Mouse (Mus musculus) embryonic facial prominence, embryonic 14.5 days (tissue): ENCODE data around the gene Kmt2c. TPM values are rescaled to one million over a fixed set of nuclear protein-coding genes. Genes with fewer than 3 reads are reported as not detected.
"Not testable (repeated sequence)": the region's sequence is repeated elsewhere in the genome, so short reads cannot be mapped to it uniquely, and the experiment has no call there.

ENCODE experiments used
- ATAC-seq: fragments of 200-750 bp; cut with Nextera tagmentation; 2 replicates; pipeline ENCODE4 v1.8.0; 2017; ENCODE audit warnings: low read depth, moderate number of reproducible peaks, moderate TSS enrichment
- DNase-seq: peaks from one replicate; pipeline ENCODE4 v3.0.0-alpha.2; 2015; ENCODE audit warnings: low spot score
- H3K27ac ChIP-seq: fragments of 300-500 bp; sonication (generic); replicated peaks from 2 replicates; pipeline ENCODE4 v1.5.1; 2014; ENCODE audit warnings: low read depth, mild to moderate bottlenecking, low read length, moderate library complexity
- H3K27me3 ChIP-seq: fragments of 300-500 bp; sonication (generic); replicated peaks from 2 replicates; pipeline ENCODE4 v1.6.1; 2014; ENCODE audit warnings: low read length; ENCODE audit not compliant: control insufficient read depth, insufficient read depth
- H3K36me3 ChIP-seq: fragments of 300-500 bp; sonication (generic); 2 replicates; pipeline ENCODE4 v1.6.1; 2014; ENCODE audit warnings: low read length, mixed read lengths; ENCODE audit not compliant: control insufficient read depth, insufficient read depth
- H3K4me1 ChIP-seq: fragments of 300-500 bp; sonication (generic); 2 replicates; pipeline ENCODE4 v1.6.1; 2014; ENCODE audit warnings: antibody characterized with exemption, low read length; ENCODE audit not compliant: control insufficient read depth, insufficient read depth
- H3K4me2 ChIP-seq: fragments of 300-500 bp; sonication (generic); 2 replicates; pipeline ENCODE4 v1.6.1; 2014; ENCODE audit warnings: low read depth, mild to moderate bottlenecking, low read length, moderate library complexity, mixed read lengths
- H3K4me3 ChIP-seq: fragments of 300-500 bp; sonication (generic); 2 replicates; pipeline ENCODE4 v1.5.1; 2014; ENCODE audit warnings: low read depth, mild to moderate bottlenecking, low read length
- H3K9ac ChIP-seq: fragments of 300-500 bp; sonication (generic); 2 replicates; pipeline ENCODE4 v1.6.1; 2014; ENCODE audit warnings: low read depth, mild to moderate bottlenecking, low read length, moderate library complexity, mixed read lengths
- H3K9me3 ChIP-seq: fragments of 300-500 bp; sonication (generic); 2 replicates; pipeline ENCODE4 v1.6.1; 2016; ENCODE audit warnings: low read length; ENCODE audit not compliant: control insufficient read depth
- WGBS: fragments of 180-500 bp; shearing (Covaris S2); extraction: QIAGEN DNeasy Blood & Tissue Kit; methylation state at CpG from one replicate; pipeline ENCODE4 v1.1.7; 2014; 5-methylcytosine and 5-hydroxymethylcytosine counted together
- polyA plus RNA-seq: library from polyadenylated mRNA; unstranded; fragments of >200 nt; fragmentation: Nextera tagmentation; extraction: Ambion mirVana; gene quantifications from 2 replicates; pipeline ENCODE4 v1.2.1, GENCODE M21; 2014

Gene Kmt2c
- polyA plus RNA-seq, 1 experiment from 2014 or later: 19.9 TPM

DNA sequence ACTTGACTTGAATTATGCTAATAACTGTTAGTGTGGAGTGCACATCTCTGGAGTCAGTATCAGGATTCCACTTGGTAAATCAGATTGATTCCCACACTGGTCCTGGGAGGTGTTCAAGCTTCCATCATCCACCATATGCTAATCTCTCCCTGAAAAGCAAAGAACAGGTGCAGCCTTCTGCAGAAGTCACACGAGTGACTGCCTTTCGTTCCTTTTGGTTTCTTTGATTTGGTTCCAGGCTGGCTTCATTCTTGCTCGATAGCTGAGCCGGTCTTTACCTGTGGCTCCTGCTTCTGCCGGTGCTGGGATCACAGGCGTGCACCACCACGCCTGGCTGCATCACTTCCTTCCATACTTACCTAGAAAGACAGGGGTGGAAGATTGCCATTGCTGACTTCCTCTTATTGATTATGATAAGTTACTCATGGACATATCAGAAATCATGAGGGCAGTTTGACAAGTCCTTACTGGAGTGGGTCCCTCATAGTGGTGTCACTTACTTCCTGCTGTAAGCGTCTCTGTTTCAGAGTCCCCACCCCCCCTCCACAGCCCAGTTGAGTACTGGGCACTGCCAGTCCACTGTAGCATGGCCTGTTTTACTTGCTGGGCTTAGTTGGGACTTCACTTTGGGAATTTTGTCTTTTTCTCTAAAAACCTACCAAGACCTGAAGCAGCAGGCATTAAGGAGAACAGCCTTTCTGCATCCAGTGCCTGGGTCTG is 245.6 kb downstream of the Kmt2c start:
- H3K4me3 ChIP-seq: no peak overlapping the region
- WGBS: 92% methylated on average over 8 of the region's 8 CpGs
- no peaks in the 10 kb centered on the region for H3K4me1 ChIP-seq
- ATAC-seq (no peak), DNase-seq (no peak)
- no peak overlapping the region for H3K27ac ChIP-seq
- H3K36me3 ChIP-seq: peaks cover 89% of the 10 kb centered on the region
- no peak overlapping the region for H3K4me2 ChIP-seq
- H3K27me3 ChIP-seq: no peaks in the 10 kb centered on the region
- no peak overlapping the region for H3K9ac ChIP-seq
- no peaks in the 10 kb centered on the region for H3K9me3 ChIP-seq

- no peaks in the 10 kb centered on the region for H3K27me3 ChIP-seq
- H3K9ac ChIP-seq: no peak overlapping the region
- no peak overlapping the region for H3K4me3 ChIP-seq
- WGBS: 83% methylated on average over 2 of the region's 2 CpGs
- DNase-seq (no peak), ATAC-seq (no peak)
- H3K4me2 ChIP-seq: no peak overlapping the region
- no peak overlapping the region for H3K27ac ChIP-seq
- peaks cover 84% of the 10 kb centered on the region for H3K36me3 ChIP-seq
- H3K9me3 ChIP-seq: no peaks in the 10 kb centered on the region
- no peaks in the 10 kb centered on the region for H3K4me1 ChIP-seq
Observed at GRCm38 (mm10) chr5:25252423-25252822, 246.2 kb downstream of the Kmt2c start.

DNA sequence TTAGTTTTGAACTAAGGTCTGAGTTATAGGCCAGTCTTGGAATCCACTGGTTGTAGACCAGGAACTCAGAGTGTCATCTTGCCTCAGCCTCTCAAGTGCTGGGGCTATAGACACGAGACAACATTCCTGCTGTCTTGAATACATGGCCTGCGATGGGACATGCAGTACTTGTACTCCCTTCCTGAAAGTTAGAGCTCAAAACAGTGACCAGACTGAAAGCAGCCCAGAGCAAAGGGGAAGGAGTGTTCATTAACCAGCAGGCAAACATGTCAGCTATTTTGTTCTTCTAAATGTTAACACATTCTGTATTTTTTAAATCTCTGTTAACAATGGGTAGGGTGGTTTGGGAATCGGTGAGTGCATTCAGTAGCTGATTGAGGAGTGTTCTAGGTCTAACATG is 251.5 kb downstream of the Kmt2c start:
- H3K4me3 ChIP-seq: no peak overlapping the region
- WGBS: 83% methylated on average over 3 of the region's 3 CpGs
- DNase-seq (no peak), ATAC-seq (no peak)
- H3K4me2 ChIP-seq: no peak overlapping the region
- H3K4me1 ChIP-seq: no peaks in the 10 kb centered on the region
- peaks cover 44% of the 10 kb centered on the region for H3K36me3 ChIP-seq
- H3K27ac ChIP-seq: no peak overlapping the region
- no peak overlapping the region for H3K9ac ChIP-seq
- no peaks in the 10 kb centered on the region for H3K9me3 ChIP-seq
- H3K27me3 ChIP-seq: no peaks in the 10 kb centered on the region

- Histone ChIP-seq H3K4me3 (no peak overlapping the region), H3K4me1 (no peaks in the 10 kb centered on the region), H3K27me3 (no peaks in the 10 kb centered on the region), H3K27ac (no peak overlapping the region), H3K36me3 (peaks cover 39% of the 10 kb centered on the region), H3K4me2 (no peak overlapping the region), H3K9me3 (no peaks in the 10 kb centered on the region), H3K9ac (no peak overlapping the region)
- no peak for ATAC-seq
- DNase-seq: no peak
- 68% methylated on average over 1 of the region's 1 CpGs for WGBS
Observed at GRCm38 (mm10) chr5:25246473-25246865, 252.1 kb downstream of the Kmt2c start.

DNA sequence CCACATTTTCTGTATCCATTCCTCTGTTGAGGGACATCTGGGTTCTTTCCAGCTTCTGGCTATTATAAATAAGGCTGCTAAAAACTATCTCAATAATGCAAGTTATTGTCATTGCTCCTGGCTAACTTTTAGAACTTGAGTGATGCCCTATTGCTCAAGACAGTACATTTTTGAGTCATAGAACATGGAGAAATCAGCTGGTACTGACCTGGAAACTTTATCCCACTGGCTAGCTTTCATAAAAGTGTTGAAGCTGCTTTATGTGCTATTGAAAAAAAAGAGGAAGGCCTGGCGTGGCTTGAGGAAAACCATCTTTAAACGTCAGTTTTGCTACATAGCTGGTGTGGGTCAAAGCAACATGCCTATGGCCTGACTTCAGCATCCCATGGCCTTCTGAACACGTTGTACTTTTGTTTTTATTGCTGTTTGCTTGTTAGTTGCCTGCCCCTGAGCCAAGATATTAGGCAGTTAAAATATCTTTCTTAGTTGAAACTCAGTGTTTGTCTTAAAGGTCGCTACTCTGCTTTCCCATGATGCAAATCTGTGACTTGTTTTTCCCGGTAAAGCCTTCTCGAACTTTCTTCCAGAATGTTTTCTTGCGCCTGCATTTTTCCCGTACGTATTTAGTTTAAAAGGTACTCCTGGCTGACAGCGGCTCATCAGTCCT is 252.6 kb downstream of the Kmt2c start:
- Histone ChIP-seq H3K27me3 (no peaks in the 10 kb centered on the region), H3K4me2 (no peak overlapping the region), H3K4me1 (no peaks in the 10 kb centered on the region), H3K27ac (no peak overlapping the region), H3K4me3 (no peak overlapping the region), H3K9me3 (no peaks in the 10 kb centered on the region), H3K9ac (no peak overlapping the region), H3K36me3 (peaks cover 33% of the 10 kb centered on the region)
- ATAC-seq (no peak), DNase-seq (no peak)
- WGBS: 86% methylated on average over 10 of the region's 10 CpGs

GRCm38 (mm10) chr5:25243101-25243500 is 255.5 kb downstream of the Kmt2c start:
- Histone ChIP-seq H3K4me1 (no peaks in the 10 kb centered on the region), H3K9me3 (no peaks in the 10 kb centered on the region), H3K4me3 (no peak overlapping the region), H3K27me3 (no peaks in the 10 kb centered on the region), H3K9ac (no peak overlapping the region), H3K36me3 (0 out of 2 replicates have a peak, but pooled peaks cover 12% of the 10 kb centered on the region), H3K4me2 (no peak overlapping the region), H3K27ac (no peak overlapping the region)
- ATAC-seq: no peak
- WGBS: 88% methylated on average over 6 of the region's 6 CpGs
- no peak for DNase-seq

- not testable (repeated sequence) for H3K27ac ChIP-seq, DNase-seq, H3K36me3 ChIP-seq, H3K9me3 ChIP-seq, H3K4me1 ChIP-seq, H3K9ac ChIP-seq, H3K4me3 ChIP-seq, ATAC-seq, H3K4me2 ChIP-seq, H3K27me3 ChIP-seq
- 89% methylated on average over 1 of the region's 1 CpGs for WGBS
Observed at GRCm38 (mm10) chr5:25224377-25224776, 274.2 kb downstream of the Kmt2c start.

GRCm38 (mm10) chr5:25222752-25223702 is 275.6 kb downstream of the Kmt2c start, which contains the start of gene E130116L18Rik:
Gene E130116L18Rik (minus strand): TSS chr5:25223153.
- Histone ChIP-seq H3K9me3 (no peaks in the 10 kb centered on the region), H3K4me1 (no peaks in the 10 kb centered on the region), H3K27ac (peak within 1 kb of the TSS; percentile 91), H3K27me3 (no peaks in the 10 kb centered on the region), H3K4me3 (peak within 1 kb of the TSS; percentile 74), H3K4me2 (peak within 1 kb of the TSS; percentile 67), H3K36me3 (no peaks in the 10 kb centered on the region), H3K9ac (peak within 1 kb of the TSS; percentile 92)
- 7% methylated on average over 30 of the region's 72 CpGs for WGBS
- ATAC-seq: peak; percentile 98
- peak; percentile 87 for DNase-seq
